Mouse (Mus musculus) lung, adult 18-20 months (tissue): Measurements from ENCODE around the gene Trp53tg5.

Experiments used
- DNase-seq, 2 experiments: peaks; one replicate each; pipeline ENCODE4 v3.0.0; 2022; ENCODE audit warnings: mixed read lengths in 2 of 2

Trp53tg5 gene

GRCm38 (mm10) chr2:164431676-164432465 is 41.7 kb downstream of the Trp53tg5 start:
- peak; percentile 63 to 74 for DNase-seq

GRCm38 (mm10) chr2:164430697-164431096 is 42.8 kb downstream of the Trp53tg5 start:
- peak in 1 of 2 experiments; percentile 71 for DNase-seq

GRCm38 (mm10) chr2:164429881-164430615 is 43.5 kb downstream of the Trp53tg5 start:
- no peak for DNase-seq

GRCm38 (mm10) chr2:164428451-164428850 is 45.1 kb downstream of the Trp53tg5 start:
- no peak for DNase-seq

GRCm38 (mm10) chr2:164426952-164427351 is 46.6 kb downstream of the Trp53tg5 start:
- DNase-seq = no peak

GRCm38 (mm10) chr2:164426121-164426520 is 47.4 kb downstream of the Trp53tg5 start:
- no peak for DNase-seq

GRCm38 (mm10) chr2:164425401-164425800 is 48.1 kb downstream of the Trp53tg5 start:
- DNase-seq = no peak

- no peak for DNase-seq
Observed at GRCm38 (mm10) chr2:164424406-164424805, 49.1 kb downstream of the Trp53tg5 start.

GRCm38 (mm10) chr2:164423464-164423863 is 50.1 kb downstream of the Trp53tg5 start:
- DNase-seq = no peak

GRCm38 (mm10) chr2:164422675-164423393 is 50.7 kb downstream of the Trp53tg5 start:
- DNase-seq = no peak

- DNase-seq = no peak
Observed at GRCm38 (mm10) chr2:164421979-164422378, 51.5 kb downstream of the Trp53tg5 start.

- DNase-seq = no peak
Observed at GRCm38 (mm10) chr2:164421306-164421705, 52.2 kb downstream of the Trp53tg5 start.
